Mouse (Mus musculus): ENCODE results near the gene Slc11a1. TPM values are rescaled to one million over a fixed set of nuclear protein-coding genes. Genes with fewer than 3 reads are reported as not detected.
A peak's percentile ranks its signal among the peaks of the same experiment; 100 is the strongest.

Gene Slc11a1
- polyA plus RNA-seq, 1 experiment, result 1.0 TPM

DNA sequence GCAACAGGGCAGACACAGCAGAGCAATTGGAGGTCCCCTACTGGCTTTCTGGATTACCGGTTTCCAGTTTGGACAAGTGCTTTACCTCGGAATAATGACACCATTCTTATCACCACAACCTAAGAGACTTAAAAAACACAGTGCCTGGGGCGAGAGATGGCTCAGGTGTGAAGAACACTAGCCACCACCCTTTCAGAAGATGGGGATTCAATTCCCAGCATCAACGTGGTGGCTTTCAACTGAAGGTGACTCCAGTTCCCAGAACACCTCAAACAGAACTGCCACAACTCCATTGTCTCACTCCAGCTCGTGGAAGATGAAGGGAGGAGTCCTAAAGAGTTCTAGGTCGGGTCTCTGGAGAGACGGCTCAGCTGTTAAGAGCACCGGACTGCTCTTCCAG, 10.5 kb downstream of the Slc11a1 start:
- Histone ChIP-seq H3ac (ENCODE audit: control insufficient read depth, insufficient read length) (no peak overlapping the region), H3K27me3 (ENCODE audit: control insufficient read depth, insufficient read depth, insufficient read length) (no peaks in the 10 kb centered on the region), H3K4me3 (no peak overlapping the region), H3K79me2 (ENCODE audit: control insufficient read depth, insufficient read depth) (no peaks in the 10 kb centered on the region), H3K4me2 (ENCODE audit: low read depth) (no peak overlapping the region), H3K36me3 (ENCODE audit: control insufficient read depth, insufficient read depth) (no peaks in the 10 kb centered on the region)
- TF ChIP-seq SRF (IDR thresholded peaks at IDR 0.05; ENCODE audit: control insufficient read depth, insufficient read length, low read depth) (no peak), MAX (IDR thresholded peaks at IDR 0.05; ENCODE audit: low read depth) (no peak), TCF12 (IDR thresholded peaks at IDR 0.05; ENCODE audit: insufficient read depth, poor library complexity, severe bottlenecking) (no peak), USF1 (IDR thresholded peaks at IDR 0.05; ENCODE audit: low read depth) (no peak), TCF3 (IDR thresholded peaks at IDR 0.05; ENCODE audit: insufficient read length, low read depth) (no peak), POLR2A (IDR thresholded peaks at IDR 0.05; ENCODE audit: insufficient read length, low read depth) (no peak), E2F4 (IDR thresholded peaks at IDR 0.05; ENCODE audit: insufficient read depth) (no peak), MYOG (IDR thresholded peaks at IDR 0.05; ENCODE audit: control insufficient read depth in 1 of 3, insufficient read depth in 1 of 3, insufficient read length in 2 of 3, low read depth in 2 of 3) (no peak), CEBPB (IDR thresholded peaks at IDR 0.05; ENCODE audit: insufficient read depth, poor library complexity, severe bottlenecking) (no peak), POLR2AphosphoS2 (IDR thresholded peaks at IDR 0.05; ENCODE audit: insufficient read length, low read depth) (no peak), REST (IDR thresholded peaks at IDR 0.05; ENCODE audit: insufficient read depth, insufficient read length) (no peak), MYOD1 (IDR thresholded peaks at IDR 0.05; ENCODE audit: control insufficient read depth in 1 of 3, insufficient read length in 2 of 3, low read depth in 2 of 3) (no peak)

DNA sequence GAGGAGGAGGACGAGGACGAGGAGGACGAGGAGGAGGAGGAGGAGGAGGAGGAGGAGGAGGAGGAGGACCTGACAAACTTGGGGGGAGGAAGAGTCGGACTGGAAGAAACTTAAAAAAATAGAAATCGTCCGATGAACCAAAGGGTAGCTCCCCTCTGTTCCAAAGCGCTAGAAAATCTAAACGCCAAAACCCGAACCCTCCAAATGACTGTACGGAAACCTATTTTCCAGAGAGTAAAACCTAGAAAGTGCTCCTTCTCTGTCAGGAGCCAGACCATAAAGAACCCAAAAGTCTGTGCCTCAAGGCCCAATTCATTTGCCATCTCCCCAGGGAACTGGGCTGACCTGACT, 11.3 kb downstream of the Slc11a1 start:
- no peaks in the 10 kb centered on the region for H3K36me3 ChIP-seq (ENCODE audit: control insufficient read depth, insufficient read depth)
- peak overlapping the region; percentile 66 for H3K4me2 ChIP-seq (ENCODE audit: low read depth)
- H3K27me3 ChIP-seq (ENCODE audit: control insufficient read depth, insufficient read depth, insufficient read length), result no peaks in the 10 kb centered on the region
- H3K79me2 ChIP-seq (ENCODE audit: control insufficient read depth, insufficient read depth), result no peaks in the 10 kb centered on the region
- H3ac ChIP-seq (ENCODE audit: control insufficient read depth, insufficient read length), result peak overlapping the region; percentile 15
- peak overlapping the region; percentile 30 for H3K4me3 ChIP-seq
- no peak for TF ChIP-seq MAX (IDR thresholded peaks at IDR 0.05; ENCODE audit: low read depth)
- no peak for TF ChIP-seq USF1 (IDR thresholded peaks at IDR 0.05; ENCODE audit: low read depth)
- no peak for TF ChIP-seq TCF12 (IDR thresholded peaks at IDR 0.05; ENCODE audit: insufficient read depth, poor library complexity, severe bottlenecking)
- TF ChIP-seq POLR2AphosphoS2 (IDR thresholded peaks at IDR 0.05; ENCODE audit: insufficient read length, low read depth), result no peak
- no peak for TF ChIP-seq MYOD1 (IDR thresholded peaks at IDR 0.05; ENCODE audit: control insufficient read depth in 1 of 3, insufficient read length in 2 of 3, low read depth in 2 of 3)
- no peak for TF ChIP-seq POLR2A (IDR thresholded peaks at IDR 0.05; ENCODE audit: insufficient read length, low read depth)
- TF ChIP-seq E2F4 (IDR thresholded peaks at IDR 0.05; ENCODE audit: insufficient read depth), result no peak
- no peak for TF ChIP-seq MYOG (IDR thresholded peaks at IDR 0.05; ENCODE audit: control insufficient read depth in 1 of 3, insufficient read depth in 1 of 3, insufficient read length in 2 of 3, low read depth in 2 of 3)
- no peak for TF ChIP-seq CEBPB (IDR thresholded peaks at IDR 0.05; ENCODE audit: insufficient read depth, poor library complexity, severe bottlenecking)
- no peak for TF ChIP-seq TCF3 (IDR thresholded peaks at IDR 0.05; ENCODE audit: insufficient read length, low read depth)
- TF ChIP-seq REST (IDR thresholded peaks at IDR 0.05; ENCODE audit: insufficient read depth, insufficient read length), result no peak
- TF ChIP-seq SRF (IDR thresholded peaks at IDR 0.05; ENCODE audit: control insufficient read depth, insufficient read length, low read depth), result no peak

DNA sequence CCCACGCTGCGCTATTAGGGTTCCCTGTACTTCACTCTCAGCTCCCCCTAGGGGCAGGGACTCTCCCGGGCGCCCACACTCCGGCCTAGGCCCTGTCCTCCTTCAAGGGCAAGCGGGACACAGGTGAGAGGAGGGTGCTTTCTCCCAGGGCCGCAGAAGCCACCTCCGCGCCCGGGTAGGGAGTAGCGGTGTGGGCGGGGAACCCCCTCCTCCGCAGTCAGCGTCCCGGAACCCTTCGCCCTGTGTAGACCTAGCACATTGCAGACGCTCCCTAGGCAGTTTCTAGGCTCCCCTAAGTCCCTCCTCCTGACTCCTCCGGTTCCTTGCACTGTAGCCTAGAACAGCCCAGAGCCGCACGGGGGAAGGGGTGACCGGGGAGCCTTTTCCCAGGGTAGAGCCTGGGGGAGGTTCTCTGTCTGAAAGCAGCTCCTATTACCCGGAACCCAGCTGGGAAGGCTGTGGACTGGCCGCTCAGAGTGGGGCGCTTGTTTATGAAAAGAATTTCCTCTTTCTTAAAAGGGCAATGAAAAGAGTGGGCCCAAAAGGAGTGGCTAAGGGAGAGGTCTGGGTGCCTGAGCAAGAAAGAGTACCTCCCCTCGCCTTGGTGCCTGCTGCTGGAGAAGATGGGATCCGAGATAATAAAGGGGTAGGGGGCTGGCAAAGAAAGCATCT, 11.9 kb downstream of the Slc11a1 start:
- no peak for TF ChIP-seq MAX (IDR thresholded peaks at IDR 0.05; ENCODE audit: low read depth)
- TF ChIP-seq CEBPB (IDR thresholded peaks at IDR 0.05; ENCODE audit: insufficient read depth, poor library complexity, severe bottlenecking), result no peak
- peak; percentile 34 for TF ChIP-seq POLR2A (IDR thresholded peaks at IDR 0.05; ENCODE audit: insufficient read length, low read depth)
- TF ChIP-seq MYOD1 (IDR thresholded peaks at IDR 0.05; ENCODE audit: control insufficient read depth in 1 of 3, insufficient read length in 2 of 3, low read depth in 2 of 3), result peak in 1 of 3 experiments; percentile 45
- TF ChIP-seq TCF3 (IDR thresholded peaks at IDR 0.05; ENCODE audit: insufficient read length, low read depth), result no peak
- no peak for TF ChIP-seq E2F4 (IDR thresholded peaks at IDR 0.05; ENCODE audit: insufficient read depth)
- no peak for TF ChIP-seq POLR2AphosphoS2 (IDR thresholded peaks at IDR 0.05; ENCODE audit: insufficient read length, low read depth)
- TF ChIP-seq MYOG (IDR thresholded peaks at IDR 0.05; ENCODE audit: control insufficient read depth in 1 of 3, insufficient read depth in 1 of 3, insufficient read length in 2 of 3, low read depth in 2 of 3), result peak in 1 of 3 experiments; percentile 54
- Histone ChIP-seq H3K4me2 (ENCODE audit: low read depth) (peak overlapping the region; percentile 66), H3K36me3 (ENCODE audit: control insufficient read depth, insufficient read depth) (no peaks in the 10 kb centered on the region), H3K27me3 (ENCODE audit: control insufficient read depth, insufficient read depth, insufficient read length) (no peaks in the 10 kb centered on the region), H3K4me3 (peak overlapping the region; percentile 30), H3K79me2 (ENCODE audit: control insufficient read depth, insufficient read depth) (peaks cover under 1% of the 10 kb centered on the region), H3ac (ENCODE audit: control insufficient read depth, insufficient read length) (peak overlapping the region; percentile 15)

DNA sequence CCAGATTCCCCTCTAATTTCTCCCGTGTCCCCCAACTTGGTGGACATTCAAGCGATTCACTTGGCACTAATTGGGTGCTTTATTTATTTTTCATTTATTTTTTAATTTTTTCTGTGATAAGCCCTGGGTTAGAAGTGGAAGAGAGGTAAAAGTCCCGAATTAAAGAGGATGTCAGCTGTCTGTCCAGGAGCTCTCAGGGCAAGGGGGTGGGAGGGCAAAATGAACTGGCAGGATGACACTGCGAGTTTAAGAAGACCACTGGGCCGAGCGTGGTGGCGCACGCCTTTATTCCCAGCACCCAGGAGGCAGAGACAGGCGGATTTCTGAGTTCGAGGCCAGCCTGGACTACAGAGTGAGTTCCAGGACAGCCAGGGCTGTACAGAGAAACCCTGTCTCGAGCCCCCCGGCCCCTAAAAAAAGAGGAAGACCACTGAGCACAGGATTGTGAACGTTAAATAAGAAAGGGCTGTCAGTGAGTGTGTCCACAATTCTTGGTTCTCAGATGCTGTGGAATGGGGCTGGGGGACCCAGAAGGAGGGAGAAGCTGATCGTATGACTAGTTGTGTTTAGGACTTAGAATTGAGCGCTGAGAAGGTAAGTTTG, 12.5 kb downstream of the Slc11a1 start:
- peak overlapping the region; percentile 30 for H3K4me3 ChIP-seq
- no peaks in the 10 kb centered on the region for H3K27me3 ChIP-seq (ENCODE audit: control insufficient read depth, insufficient read depth, insufficient read length)
- peak overlapping the region; percentile 66 for H3K4me2 ChIP-seq (ENCODE audit: low read depth)
- H3ac ChIP-seq (ENCODE audit: control insufficient read depth, insufficient read length), result no peak overlapping the region
- TF ChIP-seq REST (IDR thresholded peaks at IDR 0.05; ENCODE audit: insufficient read depth, insufficient read length), result no peak
- TF ChIP-seq POLR2A (IDR thresholded peaks at IDR 0.05; ENCODE audit: insufficient read length, low read depth), result no peak
- no peak for TF ChIP-seq TCF12 (IDR thresholded peaks at IDR 0.05; ENCODE audit: insufficient read depth, poor library complexity, severe bottlenecking)
- no peak for TF ChIP-seq SRF (IDR thresholded peaks at IDR 0.05; ENCODE audit: control insufficient read depth, insufficient read length, low read depth)
- TF ChIP-seq POLR2AphosphoS2 (IDR thresholded peaks at IDR 0.05; ENCODE audit: insufficient read length, low read depth), result no peak
- TF ChIP-seq CEBPB (IDR thresholded peaks at IDR 0.05; ENCODE audit: insufficient read depth, poor library complexity, severe bottlenecking), result no peak
- no peak for TF ChIP-seq USF1 (IDR thresholded peaks at IDR 0.05; ENCODE audit: low read depth)
- H3K36me3 ChIP-seq (ENCODE audit: control insufficient read depth, insufficient read depth), result no peaks in the 10 kb centered on the region
- H3K79me2 ChIP-seq (ENCODE audit: control insufficient read depth, insufficient read depth), result peaks cover 7% of the 10 kb centered on the region

Measured in myocyte (in vitro differentiated cells).